Mouse (Mus musculus) heart, postnatal 4 days (tissue): ENCODE results near the gene Gm21988. TPM values are rescaled to one million over a fixed set of nuclear protein-coding genes. Genes with fewer than 3 reads are reported as not detected.

Experiments
- DNase-seq: peaks from one replicate; pipeline ENCODE4 v3.0.0; 2021
- total RNA-seq, 2 experiments: library from RNA; stranded (reverse); gene quantifications; 2 replicates each; pipeline ENCODE4 v1.2.3; 2021

Gene Gm21988
- 1 to 10 TPM; 2.4 to 2.6 TPM for total RNA-seq

GRCm38 (mm10) chr11:70239541-70240279 lies at the start of gene Gm21988, which contains the start of gene Rnasek:
Gene Gm21988, minus strand, starts transcription at chr11:70239830.
Gene Rnasek, minus strand, starts transcription at chr11:70239842.
- peak; percentile 78 for DNase-seq

- DNase-seq, result peak; percentile 40
These were observed 49.6 kb upstream of the Gm21988 start for GRCm38 (mm10) chr11:70289236-70289635.

- no peak for DNase-seq
These were observed 48.5 kb upstream of the Gm21988 start for GRCm38 (mm10) chr11:70288102-70288501.

- DNase-seq, result no peak
These were observed 46.1 kb upstream of the Gm21988 start for GRCm38 (mm10) chr11:70285686-70286085.

- no peak for DNase-seq
These were observed 45.1 kb upstream of the Gm21988 start for GRCm38 (mm10) chr11:70284757-70285156.

GRCm38 (mm10) chr11:70283666-70284065 lies 44.0 kb upstream of the Gm21988 start:
- DNase-seq, result no peak

GRCm38 (mm10) chr11:70280441-70280840 lies 40.8 kb upstream of the Gm21988 start:
- peak; percentile 46 for DNase-seq

GRCm38 (mm10) chr11:70278961-70279360 lies 39.3 kb upstream of the Gm21988 start:
- no peak for DNase-seq

- no peak for DNase-seq
These were observed 32.0 kb upstream of the Gm21988 start for GRCm38 (mm10) chr11:70271641-70272040.

- DNase-seq, result peak; percentile 69
These were observed 26.8 kb upstream of the Gm21988 start for GRCm38 (mm10) chr11:70266405-70266804.

- no peak for DNase-seq
These were observed 26.2 kb upstream of the Gm21988 start for GRCm38 (mm10) chr11:70265819-70266218.

- no peak for DNase-seq
These were observed 25.6 kb upstream of the Gm21988 start for GRCm38 (mm10) chr11:70265252-70265651.

GRCm38 (mm10) chr11:70259035-70259434 lies 19.4 kb upstream of the Gm21988 start:
- DNase-seq, result no peak

GRCm38 (mm10) chr11:70254931-70255531 lies 15.4 kb upstream of the Gm21988 start, which contains the start of gene Alox12:
Gene Alox12, minus strand, starts transcription at chr11:70255353.
- DNase-seq, result peak; percentile 64

- DNase-seq, result no peak
These were observed 14.7 kb upstream of the Gm21988 start for GRCm38 (mm10) chr11:70254337-70254736.

- DNase-seq, result no peak
These were observed 12.2 kb upstream of the Gm21988 start for GRCm38 (mm10) chr11:70251853-70252252.

GRCm38 (mm10) chr11:70250150-70250549 lies 10.5 kb upstream of the Gm21988 start:
- DNase-seq, result no peak

GRCm38 (mm10) chr11:70247136-70247845 lies 7.7 kb upstream of the Gm21988 start:
- peak; percentile 83 for DNase-seq

- DNase-seq, result no peak
These were observed 3.0 kb upstream of the Gm21988 start for GRCm38 (mm10) chr11:70242591-70242990.

GRCm38 (mm10) chr11:70238591-70239440 lies 814 bp downstream of the Gm21988 start:
- DNase-seq, result no peak

GRCm38 (mm10) chr11:70237457-70238167 lies 2.0 kb downstream of the Gm21988 start, which contains the start of gene 0610010K14Rik:
Gene 0610010K14Rik, minus strand, starts transcription at chr11:70237914.
- DNase-seq, result peak; percentile 99
